Mouse (Mus musculus) midbrain, embryonic 11.5 days (tissue): ENCODE results near the gene Sv2b. TPM values are rescaled to one million over a fixed set of nuclear protein-coding genes. Genes with fewer than 3 reads are reported as not detected.
"Not testable (repeated sequence)": the region's sequence is repeated elsewhere in the genome, so short reads cannot be mapped to it uniquely, and the experiment has no call there.

Source experiments
- ATAC-seq: fragments of 200-750 bp; cut with Nextera tagmentation; 2 replicates; pipeline ENCODE4 v1.8.0; 2017; ENCODE audit warnings: moderate TSS enrichment, moderate library complexity; ENCODE audit not compliant: low FRiP score
- DNase-seq: peaks from one replicate; pipeline ENCODE4 v3.0.0; 2015; ENCODE audit warnings: low spot score; ENCODE audit errors: missing footprints
- H3K27ac ChIP-seq: fragments of 300-500 bp; sonication (generic); 2 replicates; pipeline ENCODE4 v1.5.1; 2014; ENCODE audit warnings: low read depth, low read length
- H3K27me3 ChIP-seq: fragments of 300-500 bp; sonication (generic); 2 replicates; pipeline ENCODE4 v1.6.1; 2014; ENCODE audit warnings: mild to moderate bottlenecking, low read length, moderate library complexity, mixed read lengths; ENCODE audit not compliant: control insufficient read depth, insufficient read depth
- H3K36me3 ChIP-seq: fragments of 300-500 bp; sonication (generic); 2 replicates; pipeline ENCODE4 v1.6.1; 2014; ENCODE audit warnings: mild to moderate bottlenecking, low read length, moderate library complexity, mixed read lengths; ENCODE audit not compliant: control insufficient read depth, insufficient read depth
- H3K4me1 ChIP-seq: fragments of 300-500 bp; sonication (generic); 2 replicates; pipeline ENCODE4 v1.6.1; 2014; ENCODE audit warnings: low read length; ENCODE audit not compliant: control insufficient read depth, insufficient read depth
- H3K4me2 ChIP-seq: fragments of 300-500 bp; sonication (generic); 2 replicates; pipeline ENCODE4 v1.6.1; 2014; ENCODE audit warnings: mild to moderate bottlenecking, moderate library complexity
- H3K4me3 ChIP-seq: fragments of 300-500 bp; sonication (generic); 2 replicates; pipeline ENCODE4 v1.5.1; 2014; ENCODE audit warnings: low read depth, low read length
- H3K9ac ChIP-seq: fragments of 300-500 bp; sonication (generic); 2 replicates; pipeline ENCODE4 v1.6.1; 2014; ENCODE audit warnings: low read length
- H3K9me3 ChIP-seq: fragments of 300-500 bp; sonication (generic); 2 replicates; pipeline ENCODE4 v1.6.1; 2016; ENCODE audit warnings: low read length; ENCODE audit not compliant: control insufficient read depth
- WGBS: fragments of 180-500 bp; shearing (Covaris S2); extraction: QIAGEN DNeasy Blood & Tissue Kit; methylation state at CpG from one replicate; pipeline ENCODE4 v1.1.7; 2014; 5-methylcytosine and 5-hydroxymethylcytosine counted together
- polyA plus RNA-seq: library from polyadenylated mRNA; unstranded; fragments of >200 nt; fragmentation: Nextera tagmentation; extraction: Ambion mirVana; gene quantifications from 2 replicates; pipeline ENCODE4 v1.2.1, GENCODE M21; 2014

The Sv2b gene
- polyA plus RNA-seq, 1 experiment from 2014 or later = 1.8 TPM

DNA sequence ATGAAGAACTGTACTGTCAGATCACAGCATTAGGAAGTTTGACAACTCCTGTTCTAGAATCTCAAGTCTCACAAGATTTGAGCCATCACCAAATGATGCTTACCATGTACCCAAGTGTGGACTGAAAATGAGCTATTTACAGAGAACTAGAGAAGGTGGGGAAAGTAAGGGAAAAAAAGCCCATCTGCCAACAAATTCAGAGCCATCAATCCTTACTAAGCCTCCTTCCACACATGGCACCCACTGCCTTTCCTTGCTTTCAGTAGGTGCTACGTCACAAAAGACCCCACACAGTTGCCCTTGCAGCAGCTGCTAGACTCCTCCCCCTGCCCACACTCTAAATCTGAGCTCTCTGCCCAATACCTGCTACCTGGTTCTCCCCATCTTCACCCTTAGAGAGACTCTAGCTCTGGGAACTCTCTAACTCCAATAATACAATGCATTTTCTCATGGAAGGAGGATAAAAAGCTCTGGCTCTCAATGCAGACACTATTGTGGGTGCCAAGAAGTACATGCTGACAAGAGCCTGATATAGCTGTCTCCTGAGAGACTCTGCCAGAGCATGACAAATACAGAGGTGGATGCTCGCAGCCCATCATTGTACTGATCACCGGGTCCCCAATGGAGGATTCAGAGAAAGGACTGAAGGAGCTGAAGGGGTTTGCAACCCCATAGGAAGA lies 101.0 kb downstream of the Sv2b start:
- Histone ChIP-seq H3K4me1 (no peaks in the 10 kb centered on the region), H3K27me3 (no peaks in the 10 kb centered on the region)
- WGBS = 71% methylated on average over 3 of the region's 3 CpGs

DNA sequence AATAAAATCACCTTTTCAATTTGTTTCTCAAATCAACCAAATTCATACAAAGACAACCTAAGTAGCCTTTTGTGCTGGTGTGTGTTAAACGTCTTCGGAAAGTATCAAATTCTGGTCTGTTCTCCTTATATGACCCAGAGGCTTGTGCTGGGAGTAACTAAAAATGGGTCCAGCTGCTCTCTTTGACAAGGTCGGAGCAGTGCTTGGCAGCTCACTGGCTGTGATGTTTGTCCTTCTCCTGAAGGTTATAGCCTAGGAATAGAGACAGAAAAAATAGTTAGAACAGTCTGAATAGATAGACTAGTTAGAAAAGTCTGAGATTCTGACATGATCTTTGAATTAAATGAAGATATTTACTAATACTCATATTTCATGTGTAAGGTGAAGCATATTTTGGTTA lies 102.4 kb downstream of the Sv2b start:
- 87% methylated on average over 3 of the region's 3 CpGs for WGBS
- DNase-seq (no peak), ATAC-seq (no peak)
- no peak overlapping the region for H3K27ac ChIP-seq
- H3K4me2 ChIP-seq = no peak overlapping the region
- no peak overlapping the region for H3K9ac ChIP-seq
- H3K4me1 ChIP-seq = no peaks in the 10 kb centered on the region
- H3K36me3 ChIP-seq = no peaks in the 10 kb centered on the region
- H3K27me3 ChIP-seq = no peaks in the 10 kb centered on the region
- no peak overlapping the region for H3K4me3 ChIP-seq
- no peaks in the 10 kb centered on the region for H3K9me3 ChIP-seq

More for the DNA sequence above, 101.0 kb downstream of the Sv2b start:
- Histone ChIP-seq H3K4me2 (no peak overlapping the region), H3K9me3 (no peaks in the 10 kb centered on the region), H3K27ac (no peak overlapping the region), H3K9ac (no peak overlapping the region), H3K4me3 (no peak overlapping the region), H3K36me3 (no peaks in the 10 kb centered on the region)
- no peak for ATAC-seq
- no peak for DNase-seq

DNA sequence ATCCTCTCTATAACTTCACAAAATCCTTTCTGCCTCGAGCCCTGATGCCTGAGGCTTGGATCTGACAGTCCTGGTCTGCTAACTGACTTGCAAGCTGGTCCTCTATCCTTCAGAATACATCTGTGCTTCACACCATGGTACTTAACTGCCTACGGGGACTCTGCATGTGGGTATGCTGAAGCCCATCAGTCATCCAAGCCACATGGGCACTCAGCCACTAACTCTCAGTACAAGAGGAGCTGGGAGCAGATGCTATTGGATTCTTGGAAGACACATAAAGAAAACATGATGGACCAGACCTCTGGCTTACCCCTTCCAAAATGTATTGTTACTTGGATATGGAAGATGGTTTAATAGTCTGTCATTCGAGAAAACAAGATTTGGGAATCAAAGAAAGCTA lies 103.7 kb downstream of the Sv2b start:
- ATAC-seq (no peak), DNase-seq (no peak)
- no peaks in the 10 kb centered on the region for H3K4me1 ChIP-seq
- H3K4me3 ChIP-seq = no peak overlapping the region
- no peak overlapping the region for H3K4me2 ChIP-seq
- H3K27ac ChIP-seq = no peak overlapping the region
- no peaks in the 10 kb centered on the region for H3K9me3 ChIP-seq
- no peak overlapping the region for H3K9ac ChIP-seq
- 82% methylated on average over 3 of the region's 3 CpGs for WGBS
- no peaks in the 10 kb centered on the region for H3K27me3 ChIP-seq
- H3K36me3 ChIP-seq = no peaks in the 10 kb centered on the region

DNA sequence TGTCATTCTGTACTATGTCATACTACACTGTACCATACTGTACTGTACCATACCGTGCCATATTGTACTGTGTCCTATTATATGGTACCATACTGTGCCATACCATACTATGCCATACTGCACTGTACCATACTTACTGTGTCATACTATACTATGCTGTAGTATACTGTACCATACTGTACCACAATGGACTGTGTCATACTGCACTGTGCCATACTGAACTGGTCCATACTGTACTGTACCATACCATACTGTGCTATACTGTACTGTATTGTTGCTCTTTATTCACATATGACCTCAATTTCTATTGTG lies 114.2 kb downstream of the Sv2b start:
- H3K4me1 ChIP-seq, H3K36me3 ChIP-seq, H3K27me3 ChIP-seq, H3K9ac ChIP-seq, H3K4me3 ChIP-seq, H3K9me3 ChIP-seq, DNase-seq, H3K27ac ChIP-seq, H3K4me2 ChIP-seq: not testable (repeated sequence)
- 95% methylated on average over 1 of the region's 1 CpGs for WGBS
- ATAC-seq = peak; percentile 38; the same call in 1 of the 2 replicates

DNA sequence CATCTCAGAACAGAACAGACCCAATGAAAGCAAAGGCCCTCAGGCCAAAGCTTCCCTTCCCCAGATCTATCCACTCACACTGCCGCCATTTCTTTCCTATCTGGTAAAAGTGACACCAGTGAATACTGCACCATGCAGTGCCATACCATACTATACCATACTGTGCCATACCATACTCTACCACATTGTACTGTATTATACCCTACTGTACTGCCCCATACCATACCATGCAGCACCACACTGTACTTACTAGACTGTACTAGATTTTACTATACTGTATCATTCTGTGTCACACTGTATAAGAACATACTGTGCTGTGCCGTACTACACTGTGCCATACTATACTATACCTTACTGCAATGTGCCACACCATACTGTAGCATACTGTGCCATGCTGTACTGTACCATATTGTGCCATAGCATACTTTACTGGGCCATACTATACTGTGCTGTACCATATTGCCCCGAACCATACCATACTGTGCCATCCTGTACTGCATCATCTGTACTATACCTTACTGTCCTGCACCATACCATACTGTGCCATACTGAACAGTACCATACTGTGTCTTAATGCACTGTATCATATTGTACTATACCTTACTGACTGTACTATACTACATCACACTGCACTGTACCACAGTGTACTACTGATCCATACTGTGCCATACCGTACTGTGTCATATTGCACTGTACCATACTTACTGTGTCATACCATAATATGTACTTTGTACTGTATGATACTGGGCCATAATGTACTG lies 114.7 kb downstream of the Sv2b start:
- DNase-seq (peak; percentile 28), ATAC-seq (no peak; the same call in 1 of the 2 replicates)
- no peak overlapping the region for H3K4me3 ChIP-seq
- no peaks in the 10 kb centered on the region for H3K36me3 ChIP-seq
- H3K9ac ChIP-seq = no peak overlapping the region
- no peaks in the 10 kb centered on the region for H3K9me3 ChIP-seq
- no peak overlapping the region for H3K27ac ChIP-seq
- no peaks in the 10 kb centered on the region for H3K27me3 ChIP-seq
- WGBS = 93% methylated on average over 4 of the region's 4 CpGs
- H3K4me2 ChIP-seq = no peak overlapping the region
- H3K4me1 ChIP-seq = no peaks in the 10 kb centered on the region

- Histone ChIP-seq H3K36me3 (no peaks in the 10 kb centered on the region), H3K9me3 (no peaks in the 10 kb centered on the region), H3K27ac (no peak overlapping the region), H3K27me3 (no peaks in the 10 kb centered on the region), H3K9ac (no peak overlapping the region), H3K4me1 (no peaks in the 10 kb centered on the region), H3K4me3 (no peak overlapping the region), H3K4me2 (no peak overlapping the region)
- ATAC-seq (no peak), DNase-seq (no peak)
- 85% methylated on average over 3 of the region's 3 CpGs for WGBS
Measured at GRCm38 (mm10) chr7:75190192-75190591, 118.9 kb downstream of the Sv2b start.

- 89% methylated on average over 3 of the region's 3 CpGs for WGBS
Measured at GRCm38 (mm10) chr7:75175042-75175441, 134.0 kb downstream of the Sv2b start.

GRCm38 (mm10) chr7:75167481-75167880 lies 141.6 kb downstream of the Sv2b start:
- no peak overlapping the region for H3K4me3 ChIP-seq
- no peak overlapping the region for H3K27ac ChIP-seq
- WGBS = 90% methylated on average over 3 of the region's 3 CpGs
- H3K36me3 ChIP-seq = no peaks in the 10 kb centered on the region
- H3K4me2 ChIP-seq = no peak overlapping the region
- DNase-seq (no peak), ATAC-seq (no peak)
- H3K27me3 ChIP-seq = no peaks in the 10 kb centered on the region
- H3K9me3 ChIP-seq = no peaks in the 10 kb centered on the region
- no peak overlapping the region for H3K9ac ChIP-seq
- H3K4me1 ChIP-seq = no peaks in the 10 kb centered on the region

More at GRCm38 (mm10) chr7:75175042-75175441, 134.0 kb downstream of the Sv2b start:
- Histone ChIP-seq H3K27me3 (no peaks in the 10 kb centered on the region), H3K27ac (no peak overlapping the region), H3K36me3 (no peaks in the 10 kb centered on the region), H3K4me2 (no peak overlapping the region), H3K9me3 (no peaks in the 10 kb centered on the region), H3K4me1 (no peaks in the 10 kb centered on the region), H3K4me3 (no peak overlapping the region), H3K9ac (no peak overlapping the region)
- no peak for ATAC-seq
- DNase-seq = no peak

DNA sequence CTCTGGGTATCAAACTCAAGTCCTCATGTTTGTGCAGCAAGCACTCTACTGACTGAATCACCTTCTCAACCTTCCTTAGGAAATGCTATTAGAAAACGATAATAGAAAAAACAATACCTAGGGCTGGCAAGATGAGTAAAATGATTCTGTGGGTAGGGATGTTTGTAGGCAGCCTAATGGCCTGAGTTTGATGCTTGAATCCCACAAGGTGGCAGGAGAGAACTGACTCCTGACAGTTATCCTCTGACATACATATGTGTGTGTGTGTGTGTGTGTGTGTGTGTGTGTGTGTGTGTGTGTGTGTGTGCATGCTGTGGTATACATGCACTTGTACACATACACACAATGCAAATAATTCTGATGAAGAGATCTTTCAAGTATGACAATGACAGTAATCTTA lies 161.9 kb downstream of the Sv2b start:
- WGBS = 81% methylated on average over 1 of the region's 1 CpGs
- Histone ChIP-seq H3K36me3 (no peaks in the 10 kb centered on the region), H3K27me3 (no peaks in the 10 kb centered on the region), H3K4me1 (peaks cover 2% of the 10 kb centered on the region), H3K9me3 (no peaks in the 10 kb centered on the region), H3K4me2 (no peak overlapping the region), H3K4me3 (no peak overlapping the region), H3K27ac (no peak overlapping the region), H3K9ac (no peak overlapping the region)
- DNase-seq (no peak), ATAC-seq (no peak)
